Mouse (Mus musculus): ENCODE results near the gene Srf.

DNA sequence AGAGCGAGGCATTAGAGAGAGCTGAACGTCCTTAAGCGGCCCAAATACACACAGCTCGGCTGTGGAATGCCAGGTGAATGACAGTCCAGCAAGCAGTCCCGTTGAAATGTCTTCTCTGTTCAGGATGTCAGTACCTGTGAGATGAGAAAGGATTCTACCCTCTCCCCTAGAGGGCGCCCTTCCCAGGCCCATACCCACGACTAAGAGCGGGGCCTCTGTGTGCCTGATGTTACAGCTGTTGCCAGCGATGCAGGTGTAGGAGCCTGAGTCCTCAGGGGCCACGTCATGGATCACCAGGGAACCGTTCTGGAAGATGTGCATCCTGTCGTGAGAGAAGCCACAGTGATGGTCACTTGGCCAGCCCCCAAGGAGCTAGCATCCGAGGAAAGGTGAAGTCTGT lies 20.1 kb upstream of the Srf start:
- no peak for TF ChIP-seq CHD2 (IDR thresholded peaks at IDR 0.05; ENCODE audit: low read depth, low read length)
- no peak for TF ChIP-seq MAFK (IDR thresholded peaks at IDR 0.05; ENCODE audit: insufficient read depth, low read depth, low read length)
- no peak for TF ChIP-seq ZNF384 (IDR thresholded peaks at IDR 0.05; ENCODE audit: low read depth, low read length)
- TF ChIP-seq ZC3H11A (IDR thresholded peaks at IDR 0.05; ENCODE audit: borderline replicate concordance, low read depth, low read length): no peak

Measured in ES-E14 (cell line).